Mouse (Mus musculus): ENCODE measurements around the gene Hoxb5.

Gene Hoxb5

DNA sequence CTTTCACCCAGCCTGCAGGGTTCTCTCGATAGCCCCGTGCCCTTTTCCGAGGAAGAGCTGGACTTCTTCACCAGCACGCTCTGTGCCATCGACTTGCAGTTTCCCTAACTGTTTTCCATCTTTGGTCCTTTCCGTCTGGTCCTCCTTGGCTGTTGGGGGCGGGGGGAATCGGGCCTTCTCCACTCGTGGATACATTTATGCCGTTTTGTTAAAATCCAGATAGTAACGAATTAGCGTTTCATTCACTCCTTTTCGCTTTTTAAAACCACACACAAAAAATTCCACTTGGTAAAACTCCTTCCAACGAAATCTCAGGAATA, 50.3 kb downstream of the Hoxb5 start:
- no peak for DNase-seq (ENCODE audit: low read depth, low spot score)

DNA sequence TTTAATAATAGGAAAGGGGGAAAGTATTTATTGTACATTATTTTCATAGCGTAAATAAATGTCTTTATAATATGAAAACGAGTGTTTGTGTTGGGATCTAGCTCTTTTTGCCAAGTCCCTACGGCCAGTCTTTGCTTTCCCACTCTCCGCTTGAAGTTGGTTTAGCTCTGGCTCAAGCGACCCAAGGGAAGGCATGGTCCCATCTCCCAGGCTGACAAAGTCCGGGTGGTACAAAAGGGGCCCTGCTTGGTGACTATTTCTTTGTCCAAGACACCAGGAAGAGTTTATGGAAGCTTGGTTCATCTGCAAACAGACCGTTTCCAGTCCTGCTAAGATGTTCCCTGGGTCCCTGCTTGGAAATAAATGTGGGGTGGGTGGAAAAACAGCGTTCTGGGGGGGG, 50.8 kb downstream of the Hoxb5 start:
- no peak for DNase-seq (ENCODE audit: low read depth, low spot score)

DNA sequence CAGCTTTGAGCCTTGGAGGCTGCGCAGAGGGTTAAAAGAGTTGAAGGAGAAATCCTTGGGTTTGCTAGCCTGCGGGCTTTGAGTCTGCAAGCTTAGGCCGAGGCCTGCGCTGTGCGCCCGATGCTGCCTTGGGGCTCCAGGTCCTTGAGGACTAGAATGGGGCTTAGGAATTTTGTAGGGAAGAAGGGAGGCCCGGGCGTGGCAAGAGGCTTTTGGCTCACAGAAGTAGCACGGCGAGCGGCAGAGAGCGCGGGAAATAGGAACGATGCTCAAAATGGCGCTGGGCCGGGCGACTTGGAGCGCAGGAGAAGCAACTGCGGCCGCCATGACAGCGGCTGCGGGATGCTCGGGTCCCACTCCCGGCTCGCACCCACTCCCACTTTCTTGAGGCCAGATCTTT, 51.2 kb downstream of the Hoxb5 start:
- DNase-seq (ENCODE audit: low read depth, low spot score): peak; percentile 87

DNA sequence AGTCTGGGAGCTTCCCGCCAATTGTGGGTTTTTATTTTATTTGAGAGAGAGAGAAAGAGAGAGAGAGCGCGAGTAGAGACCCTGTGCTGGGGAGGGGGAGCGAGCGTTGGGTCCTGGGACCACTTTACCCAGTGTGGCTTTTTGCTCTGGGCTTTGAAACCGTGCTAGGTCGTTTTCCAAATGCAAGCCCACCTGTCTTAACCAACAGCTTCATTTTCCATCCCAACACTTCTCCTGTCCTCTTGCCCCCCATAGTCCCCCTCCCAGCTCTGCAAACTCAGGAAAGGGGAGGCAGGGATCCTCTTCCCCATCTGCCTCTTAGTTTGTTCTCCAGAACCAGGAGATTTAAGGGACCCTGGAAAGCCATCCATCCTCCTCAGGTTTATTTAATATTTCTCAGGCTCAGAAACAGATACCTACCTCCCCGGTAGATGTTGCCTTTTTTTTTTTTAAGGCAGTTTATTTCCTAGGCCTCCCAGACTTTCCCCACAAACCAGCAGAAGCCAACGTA, 51.7 kb downstream of the Hoxb5 start:
- no peak for DNase-seq (ENCODE audit: low read depth, low spot score)
